Mouse (Mus musculus) olfactory bulb, adult 2 months (tissue): ENCODE data around the gene Akna. TPM values are rescaled to one million over a fixed set of nuclear protein-coding genes. Genes with fewer than 3 reads are reported as not detected.
"Not testable (repeated sequence)": the region's sequence is repeated elsewhere in the genome, so short reads cannot be mapped to it uniquely, and the experiment has no call there.

Source experiments
- H3K27ac ChIP-seq: fragments of 200-500 bp; 2 replicates; pipeline ENCODE4 v1.5.1; 2012; ENCODE audit warnings: low read depth, low read length; ENCODE audit not compliant: insufficient read depth
- H3K4me1 ChIP-seq: fragments of 200-500 bp; 2 replicates; pipeline ENCODE4 v1.6.1; 2012; ENCODE audit warnings: low read length; ENCODE audit not compliant: control insufficient read depth, insufficient read depth
- H3K4me3 ChIP-seq: fragments of 200-500 bp; 2 replicates; pipeline ENCODE4 v1.5.1; 2012; ENCODE audit warnings: mild to moderate bottlenecking, low read depth, low read length, moderate library complexity; ENCODE audit not compliant: insufficient read depth
- CTCF ChIP-seq: fragments of 200-500 bp; IDR thresholded peaks from 2 replicates; pipeline ENCODE4 v1.5.1; 2012; ENCODE audit warnings: low read depth, mild to moderate bottlenecking, low read length, moderate library complexity; ENCODE audit not compliant: insufficient read depth
- POLR2A ChIP-seq: fragments of 200-500 bp; IDR thresholded peaks from 2 replicates; pipeline ENCODE4 v1.6.1; 2012; ENCODE audit warnings: mild to moderate bottlenecking, low read depth, low read length, moderate library complexity; ENCODE audit not compliant: insufficient read depth
- WGBS: fragments of 180-500 bp; shearing (Covaris S2); methylation state at CpG from one replicate; pipeline ENCODE4 v1.1.7; 2018; 5-methylcytosine and 5-hydroxymethylcytosine counted together
- polyA plus RNA-seq: library from polyadenylated mRNA; stranded (reverse); fragments of >200 nt; gene quantifications from 2 replicates; pipeline ENCODE4 v1.2.4, GENCODE M21; 2012; ENCODE audit warnings: low replicate concordance; ENCODE audit not compliant: missing spikeins, insufficient read depth, insufficient read length

The Akna gene
- polyA plus RNA-seq, 1 experiment: not detected

DNA sequence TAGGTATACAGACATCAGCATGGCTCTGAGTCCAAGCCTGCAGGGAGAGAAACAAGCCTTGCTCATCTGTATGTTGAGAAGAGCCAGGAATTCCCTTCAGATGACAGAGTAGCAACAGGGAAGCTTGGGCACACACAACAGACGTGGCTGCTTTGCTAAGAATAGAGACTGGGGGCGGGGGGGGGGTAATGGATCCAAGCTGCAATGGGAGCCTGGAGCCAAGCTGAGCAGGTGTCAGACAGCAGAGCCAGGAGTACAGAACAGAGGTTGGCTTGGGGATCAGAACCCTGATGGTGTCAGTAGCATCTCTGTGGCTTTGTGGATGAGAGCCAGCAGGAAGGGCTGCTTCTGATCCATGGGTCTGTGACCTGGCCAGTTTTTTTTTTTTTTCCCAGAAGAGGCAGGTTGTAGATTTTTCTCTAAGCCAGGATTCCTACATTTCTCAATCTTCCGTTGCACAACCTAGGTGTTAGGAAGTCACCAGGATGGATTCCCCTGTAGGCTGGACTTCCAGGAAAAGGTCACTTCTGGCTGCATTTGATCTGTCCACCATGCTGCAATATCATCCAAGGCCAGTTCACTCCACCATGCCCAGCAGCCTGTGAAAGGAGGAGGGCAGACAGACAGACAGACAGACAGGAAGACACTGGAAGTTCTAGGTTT is 64.6 kb downstream of the Akna start:
- no peak overlapping the region for H3K27ac ChIP-seq
- TF ChIP-seq CTCF: no peak
- no peak for TF ChIP-seq POLR2A
- H3K4me1 ChIP-seq: peaks cover 3% of the 10 kb centered on the region; the same call in 1 of the 2 replicates
- WGBS: 57% methylated on average over 3 of the region's 3 CpGs
- no peak overlapping the region for H3K4me3 ChIP-seq

DNA sequence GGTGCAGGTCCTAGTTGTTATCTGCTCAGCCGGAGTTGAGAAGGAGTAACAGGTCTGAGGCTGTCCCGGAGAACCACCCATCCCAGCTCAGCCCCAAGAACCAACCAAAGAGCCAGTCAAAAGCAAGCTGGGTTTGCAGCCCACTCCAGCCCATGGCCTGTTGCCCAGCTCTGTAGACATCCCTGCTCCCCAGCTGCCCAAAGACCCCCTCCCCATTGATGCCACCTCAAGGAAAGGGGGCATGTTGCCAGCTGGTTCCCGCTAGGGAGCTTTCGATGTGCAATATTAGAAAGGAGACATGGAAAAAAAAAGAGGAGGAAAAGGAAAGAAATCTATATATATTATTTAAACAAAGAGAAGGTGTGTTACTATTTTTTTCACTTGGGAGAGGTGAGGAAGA is 69.8 kb downstream of the Akna start:
- Histone ChIP-seq H3K4me3 (no peak overlapping the region), H3K4me1 (peaks cover 1% of the 10 kb centered on the region; the same call in 1 of the 2 replicates), H3K27ac (no peak overlapping the region)
- WGBS: 89% methylated on average over 4 of the region's 4 CpGs
- no peak for TF ChIP-seq CTCF
- TF ChIP-seq POLR2A: no peak

DNA sequence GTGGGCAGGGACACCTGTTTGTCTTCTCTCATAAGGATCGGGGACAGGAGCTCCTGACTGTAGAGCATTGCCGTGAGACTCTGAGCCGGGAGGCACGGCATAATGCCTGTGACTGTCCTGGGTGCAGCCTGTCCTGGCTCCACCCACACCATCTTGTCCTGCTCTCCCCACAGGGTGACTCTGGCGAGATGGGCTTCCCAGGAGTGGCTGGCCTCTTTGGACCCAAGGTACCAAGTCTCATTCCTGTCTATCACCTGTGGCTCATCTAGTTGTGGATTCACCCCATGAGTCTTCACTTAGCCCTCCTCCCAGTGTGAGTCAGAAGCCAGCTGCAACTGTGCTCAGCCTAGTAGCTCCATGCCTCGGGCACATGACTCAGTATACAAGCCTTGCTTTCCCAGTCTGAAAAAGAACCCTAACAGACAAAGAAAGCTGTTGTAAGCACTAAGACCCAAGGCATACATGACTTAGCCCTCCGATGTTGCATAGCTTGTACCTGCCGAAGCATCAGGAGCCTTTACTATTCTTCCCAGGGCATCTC is 79.8 kb downstream of the Akna start:
- H3K27ac ChIP-seq: peak overlapping the region; percentile 42; the same call in 1 of the 2 replicates
- TF ChIP-seq CTCF: no peak
- no peak for TF ChIP-seq POLR2A
- WGBS: 65% methylated on average over 8 of the region's 8 CpGs
- peaks cover 16% of the 10 kb centered on the region; the same call in 1 of the 2 replicates for H3K4me1 ChIP-seq
- H3K4me3 ChIP-seq: no peak overlapping the region

DNA sequence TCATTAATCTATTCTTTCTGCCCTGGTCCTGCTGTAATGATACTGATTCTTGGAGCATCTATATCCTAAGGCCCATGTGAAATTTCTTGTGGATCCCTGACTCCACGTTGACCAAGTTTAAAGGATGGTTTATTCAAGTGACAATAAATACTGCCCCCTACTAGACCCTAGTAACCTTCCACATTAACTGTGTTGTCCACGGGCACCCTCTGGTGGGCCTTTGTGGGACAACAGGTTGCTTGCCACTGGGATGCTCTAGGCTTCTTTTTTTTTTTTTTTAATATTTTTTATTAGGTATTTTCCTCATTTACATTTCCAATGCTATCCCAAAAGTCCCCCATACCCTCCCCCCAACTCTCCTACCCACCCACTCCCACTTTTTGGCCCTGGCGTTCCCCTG is 83.6 kb downstream of the Akna start:
- H3K4me3 ChIP-seq, H3K27ac ChIP-seq: not testable (repeated sequence)
- whole genome bisulfite sequencing: 27% methylated on average over 3 of the region's 3 CpGs
- peaks cover 19% of the 10 kb centered on the region for H3K4me1 ChIP-seq

Other genes with a start within 250 kb of the Akna start
- not detected in 2 replicates for gene Ambp, start 248.6 kb downstream of the Akna start, polyA plus RNA-seq
- gene Kif12, start 231.2 kb downstream of the Akna start, polyA plus RNA-seq: not detected in 2 replicates
- not detected in 2 replicates for gene Col27a1, start 189.3 kb downstream of the Akna start, polyA plus RNA-seq
- not detected in 2 replicates for gene Orm1, start 58.8 kb downstream of the Akna start, polyA plus RNA-seq
- not detected in 2 replicates for gene Orm3, start 47.2 kb downstream of the Akna start, polyA plus RNA-seq
- gene Orm2, start 40.9 kb downstream of the Akna start, polyA plus RNA-seq: not detected in 2 replicates
- not detected in 2 replicates for gene Whrn, start 92.6 kb upstream of the Akna start, polyA plus RNA-seq
- not detected in 2 replicates for gene Atp6v1g1, start 141.4 kb upstream of the Akna start, polyA plus RNA-seq
- gene Tmem268, start 155.4 kb upstream of the Akna start, polyA plus RNA-seq: not detected in 2 replicates
- not detected in 2 replicates for gene Gm11213, start 201.9 kb upstream of the Akna start, polyA plus RNA-seq
- gene Tex48, start 219.1 kb upstream of the Akna start, polyA plus RNA-seq: not detected in 2 replicates